Mouse (Mus musculus): ENCODE data around the gene Gm20498.
A peak's percentile ranks its signal among the peaks of the same experiment; 100 is the strongest.

Gene Gm20498

DNA sequence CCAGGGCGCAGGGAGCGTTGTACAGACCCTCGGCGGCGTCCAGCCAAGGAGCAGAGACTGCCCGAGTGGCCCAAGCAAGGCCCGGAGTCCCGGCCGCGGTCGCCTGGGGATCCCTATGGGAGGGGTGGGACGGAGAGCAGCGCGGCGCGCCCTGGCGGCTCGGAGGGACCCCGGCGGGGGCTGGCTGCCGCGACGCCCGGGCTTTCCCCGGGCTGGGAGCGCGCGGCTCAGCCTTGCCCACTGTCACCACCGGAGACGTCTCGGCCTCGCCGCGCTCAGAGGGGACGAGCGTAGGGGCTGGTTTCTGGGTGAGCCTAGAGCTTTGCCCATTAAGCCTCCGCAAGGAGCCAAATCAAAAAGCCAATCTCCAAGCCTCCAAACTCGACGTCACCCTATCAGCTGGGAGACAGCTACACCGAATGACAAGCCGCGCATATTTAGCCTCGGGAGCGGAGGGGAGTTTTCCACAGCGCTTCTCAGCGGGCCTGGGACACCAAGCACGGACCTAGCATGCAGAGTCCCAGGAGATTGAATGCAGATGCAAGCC, 199.8 kb downstream of the Gm20498 start, which contains the start of gene Slc8a3:
TSS of gene Slc8a3 (minus strand) at position 306 of the 547 bp plus-strand sequence.
- peak; percentile 96 for DNase-seq (ENCODE audit: low read depth, low spot score)

DNA sequence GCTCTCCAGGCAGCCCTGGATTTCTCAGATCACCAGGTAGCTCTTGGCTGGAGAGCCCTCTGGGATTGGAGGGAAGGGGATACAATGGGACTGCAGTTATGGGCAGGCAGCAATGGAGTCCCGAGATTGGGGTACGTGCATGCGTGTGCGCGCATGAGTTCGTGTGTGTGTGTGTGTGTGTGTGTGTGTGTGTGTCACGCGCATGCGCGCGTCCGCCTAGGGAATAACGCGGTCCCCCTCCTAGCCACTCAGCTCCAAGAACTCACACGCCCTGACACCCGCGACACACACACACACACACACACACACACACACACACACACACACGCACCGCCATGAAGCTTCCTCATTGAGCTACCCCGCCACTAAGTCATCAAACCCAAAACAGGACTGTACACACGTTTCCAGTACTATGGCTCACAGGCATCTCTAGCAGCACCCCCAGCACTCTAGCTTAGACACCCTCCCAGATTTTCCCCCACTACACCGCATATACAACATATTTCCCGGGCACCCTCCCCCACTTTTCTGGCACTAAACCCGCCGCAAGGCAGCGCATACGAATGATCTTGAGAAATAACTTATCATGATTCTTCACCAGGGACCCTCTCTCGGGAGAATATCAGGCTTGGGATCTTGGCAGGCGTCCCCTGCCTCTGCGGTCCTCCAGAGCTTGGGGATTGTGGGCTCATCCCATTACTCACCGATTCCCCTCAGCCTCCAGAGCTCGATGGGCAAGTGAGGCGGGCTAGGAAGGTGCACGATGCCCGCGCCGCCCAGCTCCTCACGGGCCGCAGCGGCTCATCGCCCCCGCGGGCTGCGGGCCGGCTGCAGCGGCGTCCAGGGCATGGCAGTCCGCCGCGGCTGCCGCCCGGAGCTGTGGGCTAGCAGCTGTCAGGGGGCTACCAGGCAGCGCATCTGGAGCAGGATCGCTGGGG, 200.5 kb downstream of the Gm20498 start:
- DNase-seq (ENCODE audit: low read depth, low spot score): peak; percentile 95

- DNase-seq (ENCODE audit: low read depth, low spot score): peak; percentile 10
Measured at GRCm38 (mm10) chr12:81331046-81331638, 201.6 kb downstream of the Gm20498 start.

DNA sequence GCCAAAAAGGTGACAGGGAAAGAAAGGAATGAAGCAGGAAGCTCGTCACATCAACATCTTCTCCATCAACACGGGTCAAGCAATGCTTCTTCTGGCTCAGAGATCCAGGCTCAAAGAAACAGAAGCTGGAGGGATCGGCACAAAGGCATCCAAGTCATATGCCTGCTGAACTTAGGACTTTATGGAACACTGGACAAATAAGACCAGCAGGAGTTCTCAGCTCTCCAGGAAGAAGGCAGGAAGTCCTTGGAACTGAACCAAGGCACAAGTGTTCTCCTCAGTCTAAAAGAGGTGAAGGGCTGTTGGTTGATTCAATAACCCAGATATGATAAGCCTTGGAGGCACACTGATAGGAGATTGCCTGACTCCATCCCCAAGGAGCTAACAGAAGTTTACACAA, 207.7 kb downstream of the Gm20498 start:
- DNase-seq (ENCODE audit: low read depth, low spot score): peak; percentile 50

GRCm38 (mm10) chr12:81324116-81324515, 208.6 kb downstream of the Gm20498 start:
- peak; percentile 88 for DNase-seq (ENCODE audit: low read depth, low spot score)

DNA sequence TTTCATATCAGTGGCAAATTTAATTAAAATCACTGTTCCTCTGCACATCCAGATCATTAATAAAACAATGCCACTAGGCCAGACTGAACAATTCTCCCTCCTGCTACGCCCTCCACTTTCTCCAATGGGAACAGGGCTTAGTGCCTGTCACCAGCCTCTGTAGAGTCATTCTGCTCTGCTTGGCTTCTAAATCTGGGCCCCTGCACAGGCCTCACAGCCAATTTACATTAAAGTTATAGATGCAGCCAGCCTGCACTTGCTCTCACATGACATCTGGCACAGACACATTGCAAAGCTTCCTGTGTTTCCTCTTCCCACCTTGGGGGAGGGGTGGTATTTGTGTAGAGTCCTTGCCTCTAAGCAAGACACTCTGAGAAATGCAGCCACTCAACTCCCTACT, 211.7 kb downstream of the Gm20498 start:
- DNase-seq (ENCODE audit: low read depth, low spot score): no peak

GRCm38 (mm10) chr12:81317811-81318210, 214.9 kb downstream of the Gm20498 start:
- no peak for DNase-seq (ENCODE audit: low read depth, low spot score)

DNA sequence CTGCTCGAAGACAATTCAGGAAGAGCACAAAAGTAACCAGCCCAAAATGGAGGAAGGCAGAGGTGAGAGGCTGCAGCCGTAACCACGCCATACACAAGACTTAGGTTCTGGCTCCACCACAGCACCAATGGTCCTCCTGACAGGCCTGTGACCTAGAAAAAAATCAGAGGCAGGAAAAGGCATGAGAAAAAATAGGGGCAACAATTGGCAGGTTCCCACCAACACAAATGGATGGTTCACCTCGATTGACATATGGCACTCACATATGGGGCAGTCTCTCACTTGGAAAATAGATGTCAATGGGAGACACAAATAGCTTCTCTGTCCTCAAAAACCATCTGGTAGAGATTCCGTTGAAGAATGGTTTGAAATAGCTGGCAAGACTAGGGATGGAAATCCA, 216.8 kb downstream of the Gm20498 start:
- peak; percentile 98 for DNase-seq (ENCODE audit: low read depth, low spot score)
